Mouse (Mus musculus) limb, embryonic 13.5 days (tissue): Measurements from ENCODE around the gene Scaf1. TPM values are rescaled to one million over a fixed set of nuclear protein-coding genes. Genes with fewer than 3 reads are reported as not detected.

Experiments
- ATAC-seq: fragments of 200-750 bp; cut with Nextera tagmentation; 2 replicates; pipeline ENCODE4 v1.8.0; 2017; ENCODE audit warnings: low read depth, moderate number of reproducible peaks, moderate TSS enrichment; ENCODE audit not compliant: low FRiP score
- H3K27ac ChIP-seq: fragments of 300-500 bp; sonication (generic); 2 replicates; pipeline ENCODE4 v1.5.1; 2015; ENCODE audit warnings: inconsistent platforms, mild to moderate bottlenecking, moderate library complexity
- H3K27me3 ChIP-seq: fragments of 300-500 bp; sonication (generic); 2 replicates; pipeline ENCODE4 v1.6.1; 2015; ENCODE audit warnings: mild to moderate bottlenecking, inconsistent platforms
- H3K36me3 ChIP-seq: fragments of 300-500 bp; sonication (generic); 2 replicates; pipeline ENCODE4 v1.6.1; 2015; ENCODE audit warnings: inconsistent platforms, mild to moderate bottlenecking, moderate library complexity
- H3K4me1 ChIP-seq: fragments of 300-500 bp; sonication (generic); 2 replicates; pipeline ENCODE4 v1.6.1; 2015; ENCODE audit warnings: inconsistent platforms
- H3K4me2 ChIP-seq: fragments of 300-500 bp; sonication (generic); replicated peaks from 2 replicates; pipeline ENCODE4 v1.6.1; 2015; ENCODE audit warnings: inconsistent platforms, mild to moderate bottlenecking, moderate library complexity
- H3K4me3 ChIP-seq: fragments of 300-500 bp; sonication (generic); 2 replicates; pipeline ENCODE4 v1.5.1; 2015; ENCODE audit warnings: moderate library complexity, mild to moderate bottlenecking, inconsistent platforms
- H3K9ac ChIP-seq: fragments of 300-500 bp; sonication (generic); 2 replicates; pipeline ENCODE4 v1.6.1; 2015; ENCODE audit warnings: mild to moderate bottlenecking, inconsistent platforms
- H3K9me3 ChIP-seq: fragments of 300-500 bp; sonication (generic); 2 replicates; pipeline ENCODE4 v1.6.1; 2016; ENCODE audit warnings: inconsistent platforms
- WGBS: fragments of 180-500 bp; shearing (Covaris S2); methylation state at CpG from one replicate; pipeline ENCODE4 v1.1.7; 2015; 5-methylcytosine and 5-hydroxymethylcytosine counted together
- polyA plus RNA-seq: library from polyadenylated mRNA; unstranded; fragments of >200 nt; fragmentation: Nextera tagmentation; extraction: Ambion mirVana; gene quantifications from 2 replicates; pipeline ENCODE4 v1.2.1, GENCODE M21; 2015

Gene Scaf1
- polyA plus RNA-seq, 1 experiment from 2014 or later: 40.7 TPM

GRCm38 (mm10) chr7:45020225-45020624, 4.1 kb upstream of the Scaf1 start:
- Histone ChIP-seq H3K27ac (no peak overlapping the region), H3K9me3 (no peaks in the 10 kb centered on the region), H3K4me2 (no peak overlapping the region), H3K4me1 (peaks cover 19% of the 10 kb centered on the region), H3K9ac (0 out of 2 replicates have a peak overlapping the region, but pooled peaks have one; percentile 39), H3K4me3 (no peak overlapping the region), H3K27me3 (0 out of 2 replicates have a peak, but pooled peaks cover 6% of the 10 kb centered on the region), H3K36me3 (no peaks in the 10 kb centered on the region)
- no peak for ATAC-seq
- WGBS: 61% methylated on average over 9 of the region's 9 CpGs

DNA sequence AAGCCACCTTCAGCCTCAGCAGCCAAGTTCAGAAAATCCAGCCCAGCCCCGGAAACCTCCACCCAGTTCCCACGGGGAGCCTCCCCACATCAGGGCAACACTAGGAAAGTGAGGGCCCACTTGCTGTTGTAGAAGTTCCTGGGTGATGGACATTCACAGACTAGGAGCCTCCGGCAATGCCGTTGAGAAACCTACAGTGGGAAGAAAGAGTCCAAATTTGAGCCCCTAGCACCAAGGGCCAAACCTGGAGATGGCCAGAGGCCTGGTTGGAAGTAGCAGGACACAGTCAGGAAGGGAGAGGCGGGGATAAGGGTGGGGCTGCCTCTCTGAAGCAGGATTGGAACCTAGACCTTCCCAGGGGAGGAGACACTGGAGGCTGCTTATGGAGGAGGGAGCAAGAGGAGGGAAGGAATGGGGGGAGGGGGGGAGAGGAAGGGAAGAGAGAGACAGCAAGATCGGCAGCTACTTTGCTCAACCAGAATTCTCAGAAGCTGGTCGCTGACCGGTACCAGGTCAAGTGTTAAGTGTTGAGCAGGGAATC, 2.9 kb upstream of the Scaf1 start:
- H3K9ac ChIP-seq: no peak overlapping the region
- no peak for ATAC-seq
- peak overlapping the region; percentile 93; the same call in 1 of the 2 replicates for H3K4me3 ChIP-seq
- no peaks in the 10 kb centered on the region for H3K9me3 ChIP-seq
- peaks cover under 1% of the 10 kb centered on the region; the same call in 1 of the 2 replicates for H3K36me3 ChIP-seq
- H3K4me1 ChIP-seq: peaks cover 30% of the 10 kb centered on the region
- WGBS: 35% methylated on average over 8 of the region's 8 CpGs
- H3K4me2 ChIP-seq: peak overlapping the region; percentile 81
- H3K27ac ChIP-seq: 0 out of 2 replicates have a peak overlapping the region, but pooled peaks have one; percentile 28
- 0 out of 2 replicates have a peak, but pooled peaks cover 6% of the 10 kb centered on the region for H3K27me3 ChIP-seq

- ATAC-seq: peak; percentile 91
- Histone ChIP-seq H3K4me1 (peaks cover 34% of the 10 kb centered on the region), H3K27me3 (0 out of 2 replicates have a peak, but pooled peaks cover 6% of the 10 kb centered on the region), H3K9ac (peak within 1 kb of the TSS; percentile 72), H3K9me3 (no peaks in the 10 kb centered on the region), H3K27ac (peak within 1 kb of the TSS; percentile 96), H3K36me3 (peaks cover 17% of the 10 kb centered on the region), H3K4me3 (peak within 1 kb of the TSS; percentile 93), H3K4me2 (peak within 1 kb of the TSS; percentile 81)
- WGBS: under 1% methylated on average over 36 of the region's 36 CpGs
Measured at GRCm38 (mm10) chr7:45017242-45018061, 1.3 kb upstream of the Scaf1 start, which contains the start of gene Rras. Gene Rras, plus strand, starts transcription at chr7:45017961.

DNA sequence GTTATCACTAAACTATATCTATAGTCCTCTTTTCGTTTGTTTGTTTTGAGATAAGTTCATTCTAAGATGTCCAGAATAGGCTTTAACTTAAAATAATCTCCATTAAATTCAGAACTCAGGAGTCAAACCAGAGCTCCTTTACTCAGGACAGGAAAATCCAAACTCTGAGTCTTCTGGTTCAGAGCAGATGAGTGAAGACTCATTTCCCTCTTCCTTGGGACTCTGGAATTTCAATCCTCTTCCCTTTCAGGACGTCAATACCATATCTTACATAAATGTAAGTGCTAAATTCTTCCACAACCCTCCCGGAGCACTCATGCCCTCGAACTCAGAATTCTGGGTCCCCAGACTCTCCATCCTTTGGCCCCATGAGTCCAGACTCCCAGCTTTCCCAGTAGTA, 598 bp upstream of the Scaf1 start:
- Histone ChIP-seq H3K36me3 (peaks cover 24% of the 10 kb centered on the region), H3K9ac (peak overlapping the region; percentile 61), H3K9me3 (no peaks in the 10 kb centered on the region), H3K27ac (peak overlapping the region; percentile 96), H3K4me3 (peak overlapping the region; percentile 93), H3K27me3 (0 out of 2 replicates have a peak, but pooled peaks cover 6% of the 10 kb centered on the region), H3K4me1 (peaks cover 34% of the 10 kb centered on the region), H3K4me2 (peak overlapping the region; percentile 81)
- ATAC-seq: no peak
- 3% methylated on average over 4 of the region's 4 CpGs for WGBS

DNA sequence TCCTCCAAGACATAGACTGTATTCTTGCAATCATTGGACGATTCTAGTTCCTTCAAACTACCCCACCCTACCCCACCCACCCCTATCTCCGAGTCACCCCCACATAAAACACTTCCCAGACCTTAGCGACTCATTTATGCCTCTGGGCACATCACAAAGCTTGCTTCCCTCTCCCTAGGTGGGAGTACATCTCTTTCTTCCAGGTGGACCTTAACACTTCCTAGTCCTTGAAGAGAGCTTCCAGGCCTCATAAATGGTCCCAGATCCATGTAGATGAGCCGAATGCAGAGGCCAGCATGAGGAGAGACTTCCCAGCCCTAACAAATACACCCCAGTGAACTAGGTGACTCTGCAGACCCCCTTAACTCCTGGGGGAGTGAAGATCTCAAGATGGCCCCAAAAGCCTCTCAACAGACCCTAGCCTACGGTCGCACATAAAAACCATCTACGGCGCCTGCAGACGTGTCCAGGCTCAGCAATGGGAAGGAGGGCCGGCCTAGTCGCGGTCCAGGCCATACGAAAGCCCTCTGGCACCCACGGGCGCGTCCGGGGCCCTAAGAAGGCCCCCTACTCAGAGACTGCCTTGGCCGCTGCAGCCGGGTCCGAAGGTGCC, 713 bp downstream of the Scaf1 start:
- Histone ChIP-seq H3K9ac (peak overlapping the region; percentile 98), H3K27ac (peak overlapping the region; percentile 79), H3K27me3 (0 out of 2 replicates have a peak, but pooled peaks cover 2% of the 10 kb centered on the region), H3K4me3 (peak overlapping the region; percentile 93), H3K9me3 (no peaks in the 10 kb centered on the region), H3K4me2 (peak overlapping the region; percentile 81), H3K4me1 (peaks cover 34% of the 10 kb centered on the region), H3K36me3 (peaks cover 36% of the 10 kb centered on the region)
- under 1% methylated on average over 20 of the region's 20 CpGs for WGBS
- no peak for ATAC-seq

GRCm38 (mm10) chr7:45014096-45014451, 2.1 kb downstream of the Scaf1 start:
- Histone ChIP-seq H3K9me3 (no peaks in the 10 kb centered on the region), H3K4me2 (peak overlapping the region; percentile 81; the same call in 1 of the 2 replicates), H3K4me1 (peaks cover 29% of the 10 kb centered on the region), H3K9ac (no peak overlapping the region), H3K27me3 (no peaks in the 10 kb centered on the region), H3K27ac (no peak overlapping the region), H3K4me3 (no peak overlapping the region), H3K36me3 (peaks cover 49% of the 10 kb centered on the region)
- no peak for ATAC-seq
- 98% methylated on average over 3 of the region's 3 CpGs for WGBS

DNA sequence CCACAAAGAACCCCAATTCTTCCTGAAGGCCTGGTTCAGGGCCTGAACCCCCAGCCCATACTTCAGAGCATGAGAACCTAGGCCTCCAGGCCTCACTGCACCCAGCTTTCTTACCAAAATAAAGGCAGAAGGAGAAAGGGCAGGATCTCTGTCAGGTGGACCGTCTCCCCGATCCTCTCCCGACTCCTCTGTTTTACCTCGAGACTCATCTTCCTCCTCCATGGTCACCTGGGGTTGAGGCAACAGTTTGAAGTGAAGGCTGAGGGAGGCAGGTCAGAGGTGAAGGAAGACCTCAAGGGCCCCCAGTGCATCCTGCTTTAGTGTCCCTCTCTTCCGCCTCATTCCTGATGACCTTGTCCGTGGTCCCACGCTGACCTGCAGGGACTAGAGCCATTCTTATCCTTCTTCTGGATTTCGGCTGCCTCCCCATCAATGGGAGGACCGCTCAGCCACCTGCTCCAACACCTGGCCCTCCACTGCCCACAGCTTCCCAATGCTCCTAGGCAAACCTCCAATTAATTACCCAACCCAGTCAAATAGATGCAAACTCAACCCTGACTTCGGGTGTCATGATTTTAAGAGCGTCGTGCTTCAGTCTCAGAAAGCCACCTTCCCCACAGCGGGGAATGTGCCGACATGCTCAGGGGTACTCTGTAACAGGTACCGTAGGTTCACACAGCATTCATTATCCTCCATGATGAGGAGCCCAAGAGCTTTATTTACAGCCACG, 2.6 kb downstream of the Scaf1 start:
- Histone ChIP-seq H3K9ac (no peak overlapping the region), H3K4me2 (no peak overlapping the region), H3K36me3 (peaks cover 55% of the 10 kb centered on the region), H3K27me3 (no peaks in the 10 kb centered on the region), H3K4me1 (peaks cover 24% of the 10 kb centered on the region), H3K4me3 (no peak overlapping the region), H3K9me3 (no peaks in the 10 kb centered on the region), H3K27ac (no peak overlapping the region)
- no peak for ATAC-seq
- 96% methylated on average over 16 of the region's 16 CpGs for WGBS

GRCm38 (mm10) chr7:45012824-45013223, 3.3 kb downstream of the Scaf1 start:
- no peak for ATAC-seq
- WGBS: 83% methylated on average over 4 of the region's 4 CpGs
- Histone ChIP-seq H3K27me3 (no peaks in the 10 kb centered on the region), H3K9me3 (no peaks in the 10 kb centered on the region), H3K4me1 (peaks cover 19% of the 10 kb centered on the region), H3K27ac (no peak overlapping the region), H3K9ac (no peak overlapping the region), H3K4me3 (no peak overlapping the region), H3K36me3 (peaks cover 62% of the 10 kb centered on the region), H3K4me2 (no peak overlapping the region)

- H3K4me2 ChIP-seq: no peak overlapping the region
- no peaks in the 10 kb centered on the region for H3K27me3 ChIP-seq
- no peak for ATAC-seq
- no peak overlapping the region for H3K9ac ChIP-seq
- peaks cover 19% of the 10 kb centered on the region for H3K4me1 ChIP-seq
- H3K27ac ChIP-seq: no peak overlapping the region
- H3K9me3 ChIP-seq: no peaks in the 10 kb centered on the region
- H3K36me3 ChIP-seq: peaks cover 70% of the 10 kb centered on the region
- no peak overlapping the region for H3K4me3 ChIP-seq
- 97% methylated on average over 6 of the region's 6 CpGs for WGBS
Measured at GRCm38 (mm10) chr7:45012011-45012410, 4.2 kb downstream of the Scaf1 start.

DNA sequence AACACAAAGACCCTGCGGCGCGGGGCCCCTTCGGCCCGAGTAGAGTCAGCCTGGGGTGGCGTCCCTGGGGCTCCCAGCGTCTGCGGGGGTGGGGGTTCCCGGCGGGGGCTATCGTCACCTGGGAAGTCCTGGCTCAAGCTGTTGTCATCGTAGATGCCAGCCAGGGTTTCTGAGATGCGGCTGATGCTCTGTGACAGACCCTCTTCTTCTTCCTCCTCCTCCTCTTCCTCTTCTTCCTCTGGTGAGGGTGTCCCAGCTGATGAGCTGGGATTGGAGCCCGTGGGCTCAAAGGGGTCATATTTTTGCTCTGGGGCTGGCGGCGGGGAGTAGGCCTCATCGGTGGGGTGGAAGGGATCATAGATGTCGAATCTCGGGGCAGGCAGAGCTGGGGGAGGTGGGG, 7.8 kb downstream of the Scaf1 start:
- 0 out of 2 replicates have a peak, but pooled peaks cover 4% of the 10 kb centered on the region for H3K4me1 ChIP-seq
- no peaks in the 10 kb centered on the region for H3K27me3 ChIP-seq
- no peak overlapping the region for H3K4me3 ChIP-seq
- peaks cover 98% of the 10 kb centered on the region for H3K36me3 ChIP-seq
- H3K9me3 ChIP-seq: no peaks in the 10 kb centered on the region
- H3K27ac ChIP-seq: no peak overlapping the region
- 94% methylated on average over 19 of the region's 19 CpGs for WGBS
- H3K9ac ChIP-seq: no peak overlapping the region
- H3K4me2 ChIP-seq: no peak overlapping the region
- ATAC-seq: no peak

DNA sequence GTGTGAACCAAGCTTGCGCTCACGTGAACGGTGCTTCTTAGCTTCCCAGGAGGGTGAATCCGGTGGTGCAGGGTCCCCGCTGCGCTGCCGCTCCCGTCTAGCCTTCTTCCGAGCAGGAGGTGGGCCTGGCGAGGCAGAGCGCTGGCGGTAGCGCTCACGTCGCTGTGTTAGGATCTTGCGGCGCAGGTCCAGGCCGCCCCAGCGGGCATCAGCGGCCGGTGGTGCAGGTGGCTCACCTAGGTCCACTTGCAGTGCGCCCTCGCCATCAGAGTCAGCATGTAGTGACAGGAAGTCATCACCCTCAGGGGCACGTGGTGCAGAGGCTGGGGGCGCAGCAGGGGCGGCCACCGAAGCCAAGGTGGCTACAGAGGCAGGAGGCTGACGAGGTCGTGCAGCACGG, 8.3 kb downstream of the Scaf1 start:
- ATAC-seq: no peak
- Histone ChIP-seq H3K4me3 (no peak overlapping the region), H3K36me3 (peaks cover 98% of the 10 kb centered on the region), H3K4me2 (no peak overlapping the region), H3K9me3 (no peaks in the 10 kb centered on the region), H3K4me1 (0 out of 2 replicates have a peak, but pooled peaks cover 4% of the 10 kb centered on the region), H3K27me3 (no peaks in the 10 kb centered on the region), H3K27ac (no peak overlapping the region), H3K9ac (no peak overlapping the region)
- WGBS: 96% methylated on average over 30 of the region's 30 CpGs
